In the genomic region with DNA sequence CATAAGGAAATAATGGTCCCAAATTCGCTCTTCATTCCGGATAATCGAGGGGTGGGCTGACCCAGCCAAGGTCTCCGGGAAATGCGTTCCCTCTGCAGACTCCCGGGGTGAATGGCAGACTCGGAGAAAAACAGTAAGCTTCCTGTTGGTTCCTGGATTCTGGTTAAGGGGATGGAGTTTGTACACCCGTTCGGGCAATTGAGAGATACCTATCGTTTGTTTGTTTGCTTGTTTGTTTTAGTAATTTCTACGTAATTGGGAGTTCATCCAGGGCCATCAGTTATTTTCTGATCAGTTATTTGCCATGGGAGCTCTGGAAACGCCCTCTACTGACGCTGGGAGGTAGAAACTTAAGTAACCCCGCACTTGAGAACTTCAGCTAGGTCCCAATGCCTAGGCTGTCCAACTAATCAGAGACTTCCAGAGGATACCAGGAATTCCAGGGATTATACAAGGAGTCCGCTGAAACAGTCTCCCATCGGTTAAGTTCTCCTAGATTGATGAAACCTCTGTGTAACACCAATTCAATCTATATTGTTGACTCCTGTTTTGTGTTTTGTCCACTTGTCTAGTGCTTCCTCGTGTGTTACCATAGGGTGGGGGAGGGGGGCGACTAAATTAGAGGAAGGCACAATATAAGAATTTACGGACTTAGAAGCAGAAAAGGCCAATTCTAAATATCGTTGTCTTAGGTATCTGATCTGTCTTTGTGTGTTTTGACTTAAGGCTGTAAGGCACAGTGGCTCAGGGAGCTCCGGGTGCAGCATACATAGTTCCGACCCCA, we compare ENCODE assay signal across 8 mouse cellular contexts. TPM values are rescaled to one million over a fixed set of nuclear protein-coding genes. Genes with fewer than 3 reads are reported as not detected.
DNase-seq lines count a peak whose midpoint lies in the region; ATAC-seq lines count a peak whose summit lies in the region.

No protein-coding gene starts in this region.

- DNase-seq in R1 (ENCODE audit: low read depth, low spot score) (peak; percentile 84), MN1 (ENCODE audit: low spot score) (no peak)
- DNase-seq in cerebellum, adult 9-10 months = peak; percentile 86
- DNase-seq in gastrocnemius, adult 8-10 months (ENCODE audit: low spot score in 2 of 2) = peak; percentile 50 to 55
- peak; percentile 67 to 70 for DNase-seq in left cerebral cortex, postnatal 14 days (ENCODE audit: low spot score in 2 of 2)
- peak; percentile 52 for DNase-seq in right cerebral cortex, postnatal 14 days

- peak; percentile 32 for ATAC-seq in inflammation-experienced regulatory T-cells, adult 6 months
- peak; percentile 54 for ATAC-seq in megakaryocyte progenitor cell, adult 5-6 weeks (replicated peaks; ENCODE audit: poor library complexity)

- intact Hi-C loops in left cerebral cortex, postnatal 14 days (cut with DNase I) = no loop called here

RNA-seq across cellular contexts. Expression of a gene that starts 0.7 kb away (rescaled TPM):
- total RNA-seq in gastrocnemius, adult 8-10 months (2022) = 1 to 10 TPM; 3.1 to 5.3 (median 3.7) TPM
- polyA plus RNA-seq in inflammation-experienced regulatory T-cells, adult 6 months (2017; shearing (Covaris generic)) = 10 to 100 TPM; 17.5 to 21.3 (median 21.2) TPM
- total RNA-seq in left cerebral cortex, postnatal 14 days (2021) = 1 to 10 TPM; 6.8 to 8.5 TPM
- total RNA-seq in megakaryocyte progenitor cell, adult 5-6 weeks (2015) = 13.3 and 14.8 TPM in 2 replicates
- 9.2 and 15.0 TPM in 2 replicates for total RNA-seq in megakaryocyte progenitor cell, adult 5-6 weeks (2017)

RNA-seq across cellular contexts. Expression of a gene that starts 1.1 kb away (rescaled TPM):
- under 1 TPM in 2 of 4 experiments, not detected in 2; 0.07 to 0.08 TPM for total RNA-seq in gastrocnemius, adult 8-10 months (2022)
- not detected for polyA plus RNA-seq in inflammation-experienced regulatory T-cells, adult 6 months (2017; shearing (Covaris generic))
- total RNA-seq in left cerebral cortex, postnatal 14 days (2021) = under 1 TPM; 0.15 to 0.29 TPM
- total RNA-seq in megakaryocyte progenitor cell, adult 5-6 weeks (2015) = not detected in 2 replicates
- total RNA-seq in megakaryocyte progenitor cell, adult 5-6 weeks (2017) = not detected in 2 replicates

RNA-seq across cellular contexts. Expression of a gene that starts 51.8 kb away (rescaled TPM):
- under 1 TPM; 0.22 to 0.34 (median 0.29) TPM for total RNA-seq in gastrocnemius, adult 8-10 months (2022)
- under 1 TPM in 1 of 3 experiments, not detected in 2; 0.06 TPM for polyA plus RNA-seq in inflammation-experienced regulatory T-cells, adult 6 months (2017; shearing (Covaris generic))
- total RNA-seq in left cerebral cortex, postnatal 14 days (2021) = under 1 TPM; 0.27 to 0.33 TPM
- 0.10 TPM in 1 of 2 replicates, not detected in the other for total RNA-seq in megakaryocyte progenitor cell, adult 5-6 weeks (2015)
- total RNA-seq in megakaryocyte progenitor cell, adult 5-6 weeks (2017) = 0.14 TPM in 1 of 2 replicates, not detected in the other
